ENCODE assay signal across 13 mouse cellular contexts in genomic region chr2:70989201-70990191, GRCm38 (mm10).
DNase-seq lines count a peak whose midpoint lies in the region; ATAC-seq lines count a peak whose summit lies in the region.
"Had no signal": no experiment of that assay in that cellular context is flagged by ENCODE, and none has a peak within 500 bp of the region (broad histone marks: within the 10 kb centered on the region; RNA-seq: fewer than 3 reads in every experiment).

No protein-coding gene starts in this region.

- no peak overlapping the region for H3K9ac ChIP-seq in neural tube, embryonic 13.5 days
- H3K9ac ChIP-seq in liver, embryonic 11.5 days (ENCODE audit: low read depth, low read length) = no peak overlapping the region
- H3K9ac ChIP-seq in hindbrain, embryonic 12.5 days = no peak overlapping the region
- H3K9ac ChIP-seq: lung, embryonic 15.5 days; neural tube, embryonic 15.5 days had no signal

- H3K4me1 ChIP-seq in neural tube, embryonic 13.5 days (replicated peaks) = peaks cover 20% of the 10 kb centered on the region
- peaks cover 14% of the 10 kb centered on the region for H3K4me1 ChIP-seq in liver, embryonic 11.5 days (replicated peaks; ENCODE audit: control insufficient read depth, insufficient read depth, low read length)
- H3K4me1 ChIP-seq in hindbrain, embryonic 12.5 days = peaks cover 7% of the 10 kb centered on the region
- H3K4me1 ChIP-seq: lung, embryonic 15.5 days had no signal

- no peak overlapping the region for H3K4me3 ChIP-seq in neural tube, embryonic 13.5 days
- no peak overlapping the region for H3K4me3 ChIP-seq in liver, embryonic 11.5 days (ENCODE audit: low read depth, low read length)
- H3K4me3 ChIP-seq in hindbrain, embryonic 12.5 days = no peak overlapping the region
- H3K4me3 ChIP-seq: lung, embryonic 15.5 days; neural tube, embryonic 15.5 days had no signal

- WGBS in neural tube, embryonic 13.5 days = 76% methylated on average over 17 of the region's 17 CpGs
- WGBS in liver, embryonic 11.5 days = 44% methylated on average over 17 of the region's 17 CpGs
- 74% methylated on average over 17 of the region's 17 CpGs for WGBS in hindbrain, embryonic 12.5 days

- no peak; the same call in 1 of the 2 replicates for ATAC-seq in neural tube, embryonic 13.5 days (ENCODE audit: low read depth)
- ATAC-seq in liver, embryonic 11.5 days (replicated peaks; ENCODE audit: low FRiP score) = peak; percentile 34; the same call in 1 of the 2 replicates
- no peak for ATAC-seq in hindbrain, embryonic 12.5 days (ENCODE audit: low FRiP score)
- ATAC-seq: intestine, embryonic 16.5 days; Patski had no signal

- no peaks in the 10 kb centered on the region for H3K9me3 ChIP-seq in neural tube, embryonic 13.5 days
- H3K9me3 ChIP-seq in liver, embryonic 11.5 days (ENCODE audit: control insufficient read depth, low read length) = no peaks in the 10 kb centered on the region
- no peaks in the 10 kb centered on the region for H3K9me3 ChIP-seq in hindbrain, embryonic 12.5 days (replicated peaks)
- H3K9me3 ChIP-seq: lung, embryonic 15.5 days; neural tube, embryonic 15.5 days had no signal

- H3K36me3 ChIP-seq in neural tube, embryonic 13.5 days = no peaks in the 10 kb centered on the region
- H3K36me3 ChIP-seq in liver, embryonic 11.5 days (ENCODE audit: control insufficient read depth, insufficient read depth, low read length) = peaks cover 2% of the 10 kb centered on the region; the same call in 1 of the 2 replicates
- no peaks in the 10 kb centered on the region for H3K36me3 ChIP-seq in hindbrain, embryonic 12.5 days
- H3K36me3 ChIP-seq: lung, embryonic 15.5 days; neural tube, embryonic 15.5 days had no signal

- peak; percentile 44 to 79 for DNase-seq in adrenal gland, adult (ENCODE audit: inconsistent age in 2 of 2, low spot score in 1 of 2)
- no peak for DNase-seq in adrenal gland, postnatal 25 days
- no peak for DNase-seq in neural tube, embryonic 10.5 days (ENCODE audit: extremely low spot score, low spot score)
- DNase-seq in liver, embryonic 11.5 days (ENCODE audit: low spot score) = no peak
- DNase-seq in T-cell, adult 2 months (ENCODE audit: low spot score) = no peak
- DNase-seq in cerebellum, adult 8-10 months = no peak
- DNase-seq: cerebellum, adult 9-10 months had no signal

- peak overlapping the region; percentile 56 for H3K27ac ChIP-seq in neural tube, embryonic 13.5 days (replicated peaks)
- H3K27ac ChIP-seq in liver, embryonic 11.5 days (ENCODE audit: low read depth, low read length) = no peak overlapping the region
- H3K27ac ChIP-seq in hindbrain, embryonic 12.5 days = no peak overlapping the region
- H3K27ac ChIP-seq: lung, embryonic 15.5 days; neural tube, embryonic 15.5 days had no signal

- no peaks in the 10 kb centered on the region for H3K27me3 ChIP-seq in neural tube, embryonic 13.5 days
- H3K27me3 ChIP-seq in liver, embryonic 11.5 days (replicated peaks; ENCODE audit: control insufficient read depth, insufficient read depth, low read length) = no peaks in the 10 kb centered on the region
- H3K27me3 ChIP-seq in hindbrain, embryonic 12.5 days = no peaks in the 10 kb centered on the region
- H3K27me3 ChIP-seq: lung, embryonic 15.5 days; neural tube, embryonic 15.5 days; Patski had no signal

- no peak overlapping the region for H3K4me2 ChIP-seq in neural tube, embryonic 13.5 days
- H3K4me2 ChIP-seq in liver, embryonic 11.5 days = peak overlapping the region; percentile 39
- no peak overlapping the region for H3K4me2 ChIP-seq in hindbrain, embryonic 12.5 days (replicated peaks)
- H3K4me2 ChIP-seq: lung, embryonic 15.5 days; neural tube, embryonic 15.5 days had no signal

Comparison
In these comparisons a context has a peak if more than half of its experiments do, and no peak if none do; other contexts are left out.
1. DNase-seq: peak in adrenal gland, adult (2 of 2); none in adrenal gland, postnatal 25 days (single experiment), neural tube, embryonic 10.5 days (single experiment), liver, embryonic 11.5 days (single experiment), T-cell, adult 2 months (single experiment) and cerebellum, adult 8-10 months (single experiment).